Mouse (Mus musculus): Measurements from ENCODE around the gene Ifih1. TPM values are rescaled to one million over a fixed set of nuclear protein-coding genes. Genes with fewer than 3 reads are reported as not detected.

Gene Ifih1
- polyA plus RNA-seq, 1 experiment from 2014 or later: 2.0 TPM

GRCm38 (mm10) chr2:62573099-62573752 lies 72.8 kb downstream of the Ifih1 start:
- H3K4me3 ChIP-seq: no peak overlapping the region
- 74% methylated on average over 10 of the region's 10 CpGs for WGBS
- H3K36me3 ChIP-seq: no peaks in the 10 kb centered on the region
- H3K4me1 ChIP-seq: no peaks in the 10 kb centered on the region
- no peaks in the 10 kb centered on the region for H3K9me3 ChIP-seq (replicated peaks)
- no peaks in the 10 kb centered on the region for H3K27me3 ChIP-seq
- H3K27ac ChIP-seq: peak overlapping the region; percentile 60; the same call in 1 of the 2 replicates
- no peak for ATAC-seq (ENCODE audit: low FRiP score)
- H3K4me2 ChIP-seq (replicated peaks): no peak overlapping the region; the same call in 1 of the 2 replicates
- no peak overlapping the region for H3K9ac ChIP-seq

DNA sequence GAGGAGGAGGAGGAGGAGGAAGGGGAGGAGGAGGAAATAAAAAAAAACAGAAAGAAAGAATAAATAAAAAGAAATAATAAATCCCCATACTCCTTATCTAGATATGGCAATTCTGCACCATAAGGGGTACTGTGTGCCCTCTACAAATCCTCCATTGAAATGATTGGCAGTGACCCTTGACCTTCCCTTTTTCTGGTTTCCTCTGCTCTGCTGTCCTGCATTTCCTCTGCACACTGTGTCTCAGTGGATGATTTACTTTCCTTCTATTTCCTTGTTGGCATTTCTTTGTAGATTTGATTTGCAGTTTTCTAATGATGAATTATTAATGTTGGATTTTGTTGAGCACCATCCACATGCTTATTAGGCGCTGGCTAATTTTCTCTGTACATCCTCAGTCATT lies 81.4 kb downstream of the Ifih1 start:
- no peaks in the 10 kb centered on the region for H3K9me3 ChIP-seq (replicated peaks)
- no peaks in the 10 kb centered on the region for H3K27me3 ChIP-seq
- H3K36me3 ChIP-seq: no peaks in the 10 kb centered on the region
- WGBS: 84% methylated on average over 1 of the region's 1 CpGs
- H3K4me3 ChIP-seq: no peak overlapping the region
- ATAC-seq (ENCODE audit: low FRiP score): no peak
- H3K4me1 ChIP-seq: no peaks in the 10 kb centered on the region
- no peak overlapping the region for H3K9ac ChIP-seq
- H3K4me2 ChIP-seq (replicated peaks): no peak overlapping the region
- H3K27ac ChIP-seq: no peak overlapping the region

DNA sequence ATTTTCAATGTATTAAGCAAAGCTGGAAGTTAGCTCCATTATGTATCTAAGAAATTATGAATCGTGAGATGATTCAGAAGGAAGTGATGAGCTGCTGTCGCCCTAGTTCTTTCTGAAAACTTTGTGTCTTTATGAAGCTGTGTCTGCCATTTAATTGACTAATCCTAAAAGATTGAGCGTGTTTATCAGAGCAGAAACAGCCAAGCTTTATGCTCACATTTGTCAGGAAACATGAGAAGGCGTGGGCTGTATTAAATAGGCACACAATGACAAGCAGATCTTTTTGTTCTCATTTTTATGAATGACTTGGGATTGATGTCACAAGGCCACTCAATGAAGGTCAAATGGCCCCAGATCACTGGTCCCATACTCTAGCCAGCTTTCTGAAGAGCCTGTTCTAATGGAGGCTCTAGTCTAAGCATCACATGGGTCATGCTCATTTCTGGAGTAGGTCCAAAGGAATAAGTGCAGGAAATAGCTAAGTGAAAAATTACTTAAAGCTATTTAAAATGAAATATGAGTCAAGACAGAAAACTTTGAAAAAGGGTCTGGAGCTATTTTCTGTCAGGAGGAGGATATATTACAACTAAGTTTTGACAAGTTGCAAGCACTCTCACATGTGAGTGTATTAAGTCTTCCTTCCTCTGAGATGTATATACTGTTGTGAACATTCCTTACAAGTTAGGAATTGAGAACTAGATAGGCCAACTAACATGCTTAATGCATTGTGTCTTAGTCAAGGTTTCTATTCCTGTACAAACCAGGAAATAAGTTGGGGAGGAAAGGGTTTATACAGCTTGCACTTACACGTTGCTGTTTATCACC lies 83.2 kb downstream of the Ifih1 start:
- H3K4me3 ChIP-seq: no peak overlapping the region
- H3K27ac ChIP-seq: no peak overlapping the region
- no peak overlapping the region for H3K4me2 ChIP-seq (replicated peaks)
- H3K36me3 ChIP-seq: no peaks in the 10 kb centered on the region
- no peaks in the 10 kb centered on the region for H3K27me3 ChIP-seq
- no peaks in the 10 kb centered on the region for H3K4me1 ChIP-seq
- 73% methylated on average over 5 of the region's 5 CpGs for WGBS
- no peak for ATAC-seq (ENCODE audit: low FRiP score)
- no peak overlapping the region for H3K9ac ChIP-seq
- H3K9me3 ChIP-seq (replicated peaks): no peaks in the 10 kb centered on the region

GRCm38 (mm10) chr2:62557417-62557816 lies 88.6 kb downstream of the Ifih1 start:
- Histone ChIP-seq H3K4me2 (replicated peaks) (no peak overlapping the region), H3K9me3 (replicated peaks) (no peaks in the 10 kb centered on the region), H3K27me3 (no peaks in the 10 kb centered on the region), H3K9ac (no peak overlapping the region), H3K4me1 (no peaks in the 10 kb centered on the region), H3K36me3 (no peaks in the 10 kb centered on the region), H3K27ac (no peak overlapping the region), H3K4me3 (no peak overlapping the region)
- WGBS: 82% methylated on average over 2 of the region's 2 CpGs
- ATAC-seq (ENCODE audit: low FRiP score): no peak

DNA sequence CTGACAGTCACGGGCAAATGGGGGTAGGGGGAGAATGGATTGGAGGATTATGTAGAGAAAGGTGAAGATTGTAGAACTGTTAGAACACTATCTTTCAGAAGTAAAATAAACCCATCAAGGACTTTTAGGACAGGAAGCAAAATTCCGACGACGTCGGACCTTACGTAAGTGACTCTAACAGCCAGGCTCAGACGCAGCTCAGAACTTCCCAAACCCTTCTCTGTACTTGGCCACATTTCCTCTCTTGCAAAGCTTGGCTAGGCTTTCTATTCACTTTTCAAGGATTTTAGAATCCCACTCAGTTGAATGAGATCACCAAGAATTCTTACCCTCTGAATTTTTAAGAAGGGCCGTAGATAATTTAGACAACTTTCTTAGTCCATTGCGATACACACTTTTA lies 89.7 kb downstream of the Ifih1 start:
- no peaks in the 10 kb centered on the region for H3K27me3 ChIP-seq
- H3K9me3 ChIP-seq (replicated peaks): no peaks in the 10 kb centered on the region
- H3K27ac ChIP-seq: no peak overlapping the region
- H3K36me3 ChIP-seq: no peaks in the 10 kb centered on the region
- no peak overlapping the region for H3K4me2 ChIP-seq (replicated peaks)
- H3K9ac ChIP-seq: no peak overlapping the region
- no peaks in the 10 kb centered on the region for H3K4me1 ChIP-seq
- no peak for ATAC-seq (ENCODE audit: low FRiP score)
- no peak overlapping the region for H3K4me3 ChIP-seq
- 94% methylated on average over 9 of the region's 9 CpGs for whole genome bisulfite sequencing

DNA sequence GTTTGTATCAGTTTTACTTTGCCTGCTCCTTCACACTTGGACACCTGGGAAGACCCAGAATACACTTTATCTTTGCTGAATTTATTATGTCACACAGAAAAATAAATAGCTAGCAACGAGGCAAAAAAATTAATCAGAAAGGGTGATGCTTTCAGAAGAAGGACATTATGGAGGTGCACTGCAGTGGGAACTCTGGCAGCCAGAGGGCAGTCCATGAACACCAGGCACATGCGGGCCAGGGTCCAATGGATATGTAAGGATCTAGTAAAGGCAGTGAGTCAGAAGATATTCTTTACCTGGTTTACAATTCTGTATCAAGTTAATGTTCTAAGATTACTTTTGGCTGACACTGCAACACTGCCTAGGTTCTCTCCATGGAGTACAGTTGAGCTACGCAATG lies 96.4 kb downstream of the Ifih1 start:
- Histone ChIP-seq H3K27me3 (no peaks in the 10 kb centered on the region), H3K4me1 (no peaks in the 10 kb centered on the region), H3K36me3 (no peaks in the 10 kb centered on the region), H3K9me3 (replicated peaks) (no peaks in the 10 kb centered on the region), H3K9ac (no peak overlapping the region), H3K27ac (no peak overlapping the region), H3K4me3 (no peak overlapping the region), H3K4me2 (replicated peaks) (no peak overlapping the region)
- ATAC-seq (ENCODE audit: low FRiP score): no peak
- WGBS: 85% methylated on average over 3 of the region's 3 CpGs

- Histone ChIP-seq H3K9me3 (replicated peaks) (no peaks in the 10 kb centered on the region), H3K4me3 (no peak overlapping the region), H3K9ac (no peak overlapping the region), H3K27ac (no peak overlapping the region), H3K4me1 (no peaks in the 10 kb centered on the region), H3K4me2 (replicated peaks) (no peak overlapping the region), H3K27me3 (no peaks in the 10 kb centered on the region), H3K36me3 (no peaks in the 10 kb centered on the region)
- no peak for ATAC-seq (ENCODE audit: low FRiP score)
- WGBS: 78% methylated on average over 4 of the region's 4 CpGs
Observed at GRCm38 (mm10) chr2:62549131-62549530, 96.9 kb downstream of the Ifih1 start.

GRCm38 (mm10) chr2:62548104-62548503 lies 98.0 kb downstream of the Ifih1 start:
- H3K9ac ChIP-seq: no peak overlapping the region
- 92% methylated on average over 5 of the region's 5 CpGs for WGBS
- no peaks in the 10 kb centered on the region for H3K27me3 ChIP-seq
- H3K4me1 ChIP-seq: no peaks in the 10 kb centered on the region
- no peak overlapping the region for H3K27ac ChIP-seq
- ATAC-seq (ENCODE audit: low FRiP score): no peak
- no peak overlapping the region for H3K4me3 ChIP-seq
- no peaks in the 10 kb centered on the region for H3K9me3 ChIP-seq (replicated peaks)
- H3K4me2 ChIP-seq (replicated peaks): no peak overlapping the region
- H3K36me3 ChIP-seq: no peaks in the 10 kb centered on the region

Other genes starting within 250 kb of the Ifih1 start
- gene Dpp4, start 234.0 kb downstream of the Ifih1 start, polyA plus RNA-seq (2016; fragmentation: Nextera tagmentation; extraction: Ambion mirVana): 0.99 and 1.9 TPM in 2 replicates
- not detected in 2 replicates for gene Gcg, start 162.6 kb downstream of the Ifih1 start, polyA plus RNA-seq (2016; fragmentation: Nextera tagmentation; extraction: Ambion mirVana)
- gene Fap, start 72.2 kb downstream of the Ifih1 start, polyA plus RNA-seq (2016; fragmentation: Nextera tagmentation; extraction: Ambion mirVana): 3.1 and 5.9 TPM in 2 replicates
- gene Gca, start 18.0 kb upstream of the Ifih1 start, polyA plus RNA-seq (2016; fragmentation: Nextera tagmentation; extraction: Ambion mirVana): 3.0 TPM in 2 replicates

Data from hindbrain, embryonic 12.5 days (tissue).